Mouse (Mus musculus) cerebellum, adult 2 months (tissue): ENCODE data around the gene Olfr616. TPM values are rescaled to one million over a fixed set of nuclear protein-coding genes. Genes with fewer than 3 reads are reported as not detected.
"Not testable (repeated sequence)": the region's sequence is repeated elsewhere in the genome, so short reads cannot be mapped to it uniquely, and the experiment has no call there.

Source experiments
- DNase-seq, 2 experiments: peaks; one replicate each; pipeline ENCODE4 v3.0.0; 2021
- H3K27ac ChIP-seq: fragments of 200-500 bp; 2 replicates; pipeline ENCODE4 v1.5.1; 2012; ENCODE audit warnings: low read length, control low read depth, inconsistent platforms; ENCODE audit not compliant: insufficient read depth
- H3K27me3 ChIP-seq: fragments of 200-500 bp; 2 replicates; pipeline ENCODE4 v1.6.1; 2012; ENCODE audit warnings: inconsistent platforms, mild to moderate bottlenecking, low read length, moderate library complexity; ENCODE audit not compliant: control insufficient read depth, insufficient read depth
- H3K4me1 ChIP-seq: fragments of 200-500 bp; 2 replicates; pipeline ENCODE4 v1.6.1; 2011; ENCODE audit warnings: low read length; ENCODE audit not compliant: control insufficient read depth, insufficient read depth
- H3K4me3 ChIP-seq: fragments of 200-500 bp; replicated peaks from 2 replicates; pipeline ENCODE3; 2011; ENCODE audit warnings: mild to moderate bottlenecking, low read depth, low read length, control low read depth; ENCODE audit not compliant: insufficient read depth
- CTCF ChIP-seq: fragments of 200-500 bp; IDR thresholded peaks from 2 replicates; pipeline ENCODE4 v1.5.1; 2011; ENCODE audit warnings: low read depth, mild to moderate bottlenecking, control low read depth, low read length, moderate library complexity, borderline replicate concordance; ENCODE audit not compliant: insufficient read depth
- POLR2A ChIP-seq: fragments of 200-500 bp; IDR thresholded peaks from 2 replicates; pipeline ENCODE4 v1.6.1; 2011; ENCODE audit warnings: low read length, control low read depth, borderline replicate concordance; ENCODE audit not compliant: insufficient read depth
- WGBS: fragments of 180-500 bp; shearing (Covaris S2); methylation state at CpG from one replicate; pipeline ENCODE4 v1.1.7; 2018; 5-methylcytosine and 5-hydroxymethylcytosine counted together
- polyA plus RNA-seq: library from polyadenylated mRNA; depleted of rRNA; stranded (reverse); fragments of >200 nt; gene quantifications from 2 replicates; pipeline ENCODE4 v1.2.3, GENCODE M21; 2012; rRNA removed

Gene Olfr616
- not detected in 2 replicates for polyA plus RNA-seq

- WGBS: 68% methylated on average over 3 of the region's 3 CpGs
- H3K27ac ChIP-seq: no peak within 1 kb of the TSS
These were observed at the start of gene Olfr616 for GRCm38 (mm10) chr7:103569043-103569442. TSS of gene Olfr616 (minus strand) at chr7:103569143.

GRCm38 (mm10) chr7:103612434-103612833 is 43.5 kb upstream of the Olfr616 start, which contains the start of gene Olfr620:
TSS of gene Olfr620 (minus strand) at chr7:103612534.
- no peak within 1 kb of the TSS for H3K27ac ChIP-seq
- no peaks in the 10 kb centered on the region for H3K4me1 ChIP-seq
- TF ChIP-seq CTCF (no peak), POLR2A (no peak)
- DNase-seq: no peak
- H3K4me3 ChIP-seq: no peak within 1 kb of the TSS
- 61% methylated on average over 2 of the region's 2 CpGs for WGBS
- H3K27me3 ChIP-seq: no peaks in the 10 kb centered on the region

More at GRCm38 (mm10) chr7:103569043-103569442, at the start of gene Olfr616:
- Histone ChIP-seq H3K27me3 (no peaks in the 10 kb centered on the region), H3K4me1 (no peaks in the 10 kb centered on the region), H3K4me3 (no peak within 1 kb of the TSS)
- no peak for DNase-seq
- TF ChIP-seq CTCF (no peak), POLR2A (no peak)

DNA sequence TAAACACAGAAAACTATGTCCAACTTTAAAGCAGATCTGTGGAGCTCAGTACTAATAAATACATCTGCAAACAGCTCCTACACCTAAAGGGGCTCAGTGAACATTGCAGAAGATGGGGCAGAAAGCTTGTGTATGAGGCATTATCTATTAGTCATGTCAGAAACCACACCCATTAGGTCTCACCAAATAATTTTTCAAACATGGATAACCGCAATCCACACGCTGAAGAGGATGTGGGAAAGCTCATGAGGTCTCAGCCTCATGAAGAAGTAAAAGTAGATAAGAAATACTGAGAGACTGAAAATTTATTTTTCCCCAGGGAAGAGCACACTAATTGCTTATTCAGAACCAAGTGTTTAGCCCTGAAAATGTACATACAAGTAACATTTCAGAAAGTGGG is 38.5 kb upstream of the Olfr616 start:
- no peak for TF ChIP-seq CTCF
- no peak overlapping the region for H3K4me3 ChIP-seq
- H3K27ac ChIP-seq: no peak overlapping the region
- no peaks in the 10 kb centered on the region for H3K4me1 ChIP-seq
- no peaks in the 10 kb centered on the region for H3K27me3 ChIP-seq
- DNase-seq: no peak
- 83% methylated on average over 2 of the region's 2 CpGs for WGBS

DNA sequence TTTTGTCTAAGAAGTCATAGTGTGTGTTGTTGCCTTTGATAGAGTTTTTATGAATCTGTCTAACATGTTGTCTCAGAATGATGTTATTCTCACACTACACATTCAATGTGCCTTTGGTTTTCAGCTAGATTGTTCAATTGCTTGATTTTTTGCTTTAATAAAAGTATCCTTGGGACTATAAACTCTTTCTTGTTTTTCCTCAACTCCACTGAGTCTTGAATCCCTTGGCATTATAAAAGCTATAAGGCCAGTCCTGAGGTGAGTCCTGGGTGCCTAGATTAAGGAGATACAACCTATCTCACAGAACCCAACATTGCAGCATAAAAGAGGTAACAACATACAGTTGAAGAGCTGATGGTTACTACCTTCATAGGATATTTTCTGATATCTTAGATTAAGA is 31.3 kb upstream of the Olfr616 start, which contains the start of gene Olfr619:
Gene Olfr619 (plus strand): TSS at position 301 of the 400 bp plus-strand sequence.
- H3K4me3 ChIP-seq: no peak within 1 kb of the TSS
- no peaks in the 10 kb centered on the region for H3K4me1 ChIP-seq
- DNase-seq: no peak
- H3K27me3 ChIP-seq: no peaks in the 10 kb centered on the region
- no peak for TF ChIP-seq CTCF
- no peak for TF ChIP-seq POLR2A
- no peak within 1 kb of the TSS for H3K27ac ChIP-seq

DNA sequence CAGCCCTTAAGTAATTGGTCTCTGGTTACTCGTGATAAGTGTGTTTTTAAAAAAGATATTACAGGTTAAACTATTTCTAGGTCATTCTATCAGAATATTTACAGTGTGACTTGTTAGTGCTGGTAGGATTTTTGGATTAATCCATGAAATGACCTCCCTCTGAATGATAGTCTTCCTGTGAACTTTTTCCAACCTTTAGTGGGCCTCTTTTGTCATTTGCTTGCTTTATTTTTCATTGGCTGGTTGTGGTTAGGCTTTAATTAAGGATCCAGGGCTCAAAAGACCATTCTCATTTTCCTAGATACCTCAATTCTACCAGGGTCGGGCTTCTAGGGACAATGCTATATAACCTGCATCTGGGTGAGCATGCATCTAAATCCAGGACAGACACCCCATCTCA is 20.9 kb upstream of the Olfr616 start, which contains the start of gene Olfr618:
Gene Olfr618 (plus strand): TSS at position 301 of the 400 bp plus-strand sequence.
- Histone ChIP-seq H3K27me3 (no peaks in the 10 kb centered on the region), H3K4me3 (no peak within 1 kb of the TSS), H3K27ac (no peak within 1 kb of the TSS), H3K4me1 (no peaks in the 10 kb centered on the region)
- TF ChIP-seq POLR2A (no peak), CTCF (no peak)
- DNase-seq: no peak
- 51% methylated on average over 2 of the region's 2 CpGs for WGBS

GRCm38 (mm10) chr7:103572761-103573160 is 3.8 kb upstream of the Olfr616 start, which contains the start of gene Olfr617:
TSS of gene Olfr617 (plus strand) at chr7:103573061.
- Histone ChIP-seq H3K4me1 (no peaks in the 10 kb centered on the region), H3K4me3 (no peak within 1 kb of the TSS), H3K27ac (no peak within 1 kb of the TSS), H3K27me3 (no peaks in the 10 kb centered on the region)
- no peak for TF ChIP-seq POLR2A
- no peak for DNase-seq
- 90% methylated on average over 1 of the region's 1 CpGs for WGBS

GRCm38 (mm10) chr7:103555779-103556178 is 13.2 kb downstream of the Olfr616 start, which contains the start of gene Olfr615:
TSS of gene Olfr615 (plus strand) at chr7:103556079.
- no peak for DNase-seq
- no peak within 1 kb of the TSS for H3K4me3 ChIP-seq
- no peaks in the 10 kb centered on the region for H3K4me1 ChIP-seq
- no peaks in the 10 kb centered on the region for H3K27me3 ChIP-seq
- no peak within 1 kb of the TSS for H3K27ac ChIP-seq
- 76% methylated on average over 2 of the region's 2 CpGs for WGBS
- no peak for TF ChIP-seq POLR2A
- no peak for TF ChIP-seq CTCF

DNA sequence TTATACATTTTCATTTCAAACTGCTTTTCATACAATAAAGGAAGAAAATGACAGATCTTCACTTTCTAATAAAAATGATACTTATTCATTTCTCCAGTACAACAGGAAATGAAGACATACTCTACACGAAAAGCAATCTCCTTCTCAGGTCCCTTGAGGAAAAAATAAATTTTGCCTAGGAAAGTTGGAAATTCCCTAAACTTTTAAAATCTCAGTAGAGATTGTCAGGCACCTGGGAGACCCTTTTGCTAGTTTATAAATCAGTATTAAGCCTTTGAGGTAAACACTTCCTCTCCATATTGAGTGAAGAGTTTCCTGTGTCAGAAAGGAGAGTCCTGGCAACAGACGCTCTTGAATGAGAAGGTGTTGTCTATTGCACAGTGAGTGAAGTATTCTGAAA is 21.2 kb downstream of the Olfr616 start, which contains the start of gene Olfr613:
Gene Olfr613 (plus strand): TSS at position 301 of the 400 bp plus-strand sequence.
- Histone ChIP-seq H3K4me1 (no peaks in the 10 kb centered on the region), H3K27ac (no peak within 1 kb of the TSS), H3K27me3 (no peaks in the 10 kb centered on the region), H3K4me3 (no peak within 1 kb of the TSS)
- TF ChIP-seq POLR2A (no peak), CTCF (no peak)
- DNase-seq: no peak
- 77% methylated on average over 2 of the region's 2 CpGs for WGBS

GRCm38 (mm10) chr7:103542617-103543016 is 26.3 kb downstream of the Olfr616 start, which contains the start of gene Olfr612:
TSS of gene Olfr612 (minus strand) at chr7:103542717.
- H3K4me3 ChIP-seq, H3K27ac ChIP-seq, DNase-seq, H3K27me3 ChIP-seq, H3K4me1 ChIP-seq: not testable (repeated sequence)
- WGBS: 72% methylated on average over 2 of the region's 2 CpGs

DNA sequence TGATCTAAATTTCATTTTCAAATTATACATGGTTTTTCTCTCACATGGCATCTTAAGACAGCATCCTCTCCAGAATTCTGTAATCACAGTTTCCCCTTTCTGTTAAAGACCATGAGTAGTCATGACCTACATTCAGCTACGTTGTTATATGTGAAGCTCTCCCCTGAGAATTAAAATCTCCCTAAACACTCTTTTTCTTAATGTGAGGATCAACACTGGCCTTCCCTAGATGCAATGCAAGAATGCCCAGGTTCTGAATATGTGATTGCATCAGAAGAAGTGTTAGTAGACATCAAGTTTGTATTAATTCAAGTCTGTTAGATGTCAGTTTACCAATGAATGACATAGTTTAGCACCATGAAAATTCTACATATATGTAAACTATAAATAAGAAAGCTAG is 48.2 kb downstream of the Olfr616 start, which contains the start of gene Olfr611:
Gene Olfr611 (minus strand): TSS at position 101 of the 400 bp plus-strand sequence.
- 61% methylated on average over 1 of the region's 1 CpGs for WGBS
- not testable (repeated sequence) for H3K4me1 ChIP-seq, H3K27me3 ChIP-seq, H3K27ac ChIP-seq, DNase-seq, H3K4me3 ChIP-seq
